Mouse (Mus musculus) brain, embryonic 14.5 days (tissue): Measurements from ENCODE around the gene Plekhn1.
A peak's percentile ranks its signal among the peaks of the same experiment; 100 is the strongest.

Source experiments
- CTCF ChIP-seq: fragments of 200-500 bp; IDR thresholded peaks from 2 replicates; pipeline ENCODE4 v1.5.1; 2012; ENCODE audit warnings: inconsistent platforms, mild to moderate bottlenecking, moderate library complexity, borderline replicate concordance; ENCODE audit not compliant: insufficient read depth, insufficient read length; ENCODE audit errors: extremely low read depth
- POLR2A ChIP-seq: fragments of 200-500 bp; IDR thresholded peaks from 2 replicates; pipeline ENCODE4 v1.6.1; 2012; ENCODE audit warnings: mild to moderate bottlenecking, inconsistent platforms, borderline replicate concordance; ENCODE audit not compliant: poor library complexity, insufficient read depth, insufficient read length, severe bottlenecking; ENCODE audit errors: extremely low read depth

GRCm38 (mm10) chr4:156197131-156197828 is 37.4 kb downstream of the Plekhn1 start, which contains the start of gene Agrn:
- TF ChIP-seq CTCF (no peak), POLR2A (peak; percentile 69)
